Mouse (Mus musculus) frontal cortex, postnatal 36 days (tissue): ENCODE measurements around the gene Dctpp1.

Experiments used
- DNase-seq, 2 experiments: peaks; one replicate each; pipeline ENCODE4 v3.0.0; 2022; ENCODE audit warnings: low spot score in 2 of 2

Gene Dctpp1

GRCm38 (mm10) chr7:127210266-127210665 lies 50.2 kb downstream of the Dctpp1 start:
- DNase-seq: no peak

DNA sequence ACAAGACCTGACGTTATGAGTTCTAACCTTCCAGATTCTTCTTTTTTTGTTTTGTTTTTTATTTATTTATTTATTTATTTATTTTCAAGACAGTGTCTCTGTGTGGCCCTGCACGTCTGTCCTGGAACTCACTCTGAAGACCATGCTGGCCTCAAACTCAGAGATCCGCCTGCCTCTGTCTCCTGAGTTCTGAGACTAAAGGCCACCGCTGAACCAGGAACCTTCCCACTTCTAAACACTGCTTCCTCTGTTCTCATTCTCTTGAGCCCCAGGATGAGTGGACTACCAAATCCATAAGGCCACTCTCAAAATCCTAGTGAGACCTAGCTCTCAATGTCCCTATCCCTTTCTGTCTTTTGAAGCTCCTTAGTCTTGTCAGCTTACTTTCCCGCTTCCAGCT lies 50.7 kb downstream of the Dctpp1 start:
- no peak for DNase-seq

DNA sequence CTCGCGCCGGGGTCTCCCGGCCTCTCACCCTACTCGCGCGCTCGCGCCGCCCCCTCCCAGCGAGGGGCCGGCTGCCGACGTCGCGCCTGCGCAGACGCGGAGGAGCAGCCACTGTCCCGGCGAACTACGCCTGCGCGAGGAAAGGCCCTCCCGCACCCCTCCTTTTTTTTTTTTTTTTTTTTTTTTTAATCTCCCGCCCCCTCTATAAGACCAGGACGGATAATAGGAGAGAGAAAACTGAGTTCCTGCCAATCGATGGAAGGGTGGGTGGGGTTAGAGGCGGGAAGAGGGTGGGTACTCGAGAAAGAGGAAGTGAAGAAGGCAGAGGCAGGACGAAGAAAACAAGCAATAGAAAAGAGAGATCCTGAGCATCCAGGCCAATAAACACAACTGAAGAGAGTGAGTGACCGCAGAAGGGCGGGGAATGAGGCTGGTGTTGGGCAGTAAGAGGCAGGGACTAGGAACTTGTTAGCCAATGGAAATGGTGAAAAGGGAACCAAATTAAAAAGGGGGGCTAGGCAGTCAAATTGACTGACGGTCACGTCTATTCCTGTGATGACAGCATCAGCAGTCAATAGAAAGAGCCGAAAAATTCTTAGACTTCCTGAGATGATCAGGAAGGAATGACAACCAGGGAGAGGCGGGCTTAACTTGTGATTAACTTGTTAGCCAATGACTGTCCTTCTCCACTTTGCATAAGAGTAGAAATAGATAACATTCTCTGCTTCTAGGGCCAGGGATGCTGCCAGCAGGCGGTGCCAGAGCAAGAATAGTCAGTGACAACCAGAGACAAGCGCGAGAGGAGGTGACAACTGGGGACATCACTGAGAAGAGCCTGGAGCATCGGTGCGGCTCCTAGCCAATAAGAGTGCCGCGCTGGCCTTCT lies 51.7 kb downstream of the Dctpp1 start, which contains the start of gene Mylpf:
Gene Mylpf, plus strand, starts transcription at position 338 of the 886 bp plus-strand sequence.
- DNase-seq: peak; percentile 90 to 96

- DNase-seq: no peak
These were observed 52.3 kb downstream of the Dctpp1 start, which contains the start of gene Tbc1d10b for GRCm38 (mm10) chr7:127208295-127208552. Gene Tbc1d10b, minus strand, starts transcription at chr7:127208468.

DNA sequence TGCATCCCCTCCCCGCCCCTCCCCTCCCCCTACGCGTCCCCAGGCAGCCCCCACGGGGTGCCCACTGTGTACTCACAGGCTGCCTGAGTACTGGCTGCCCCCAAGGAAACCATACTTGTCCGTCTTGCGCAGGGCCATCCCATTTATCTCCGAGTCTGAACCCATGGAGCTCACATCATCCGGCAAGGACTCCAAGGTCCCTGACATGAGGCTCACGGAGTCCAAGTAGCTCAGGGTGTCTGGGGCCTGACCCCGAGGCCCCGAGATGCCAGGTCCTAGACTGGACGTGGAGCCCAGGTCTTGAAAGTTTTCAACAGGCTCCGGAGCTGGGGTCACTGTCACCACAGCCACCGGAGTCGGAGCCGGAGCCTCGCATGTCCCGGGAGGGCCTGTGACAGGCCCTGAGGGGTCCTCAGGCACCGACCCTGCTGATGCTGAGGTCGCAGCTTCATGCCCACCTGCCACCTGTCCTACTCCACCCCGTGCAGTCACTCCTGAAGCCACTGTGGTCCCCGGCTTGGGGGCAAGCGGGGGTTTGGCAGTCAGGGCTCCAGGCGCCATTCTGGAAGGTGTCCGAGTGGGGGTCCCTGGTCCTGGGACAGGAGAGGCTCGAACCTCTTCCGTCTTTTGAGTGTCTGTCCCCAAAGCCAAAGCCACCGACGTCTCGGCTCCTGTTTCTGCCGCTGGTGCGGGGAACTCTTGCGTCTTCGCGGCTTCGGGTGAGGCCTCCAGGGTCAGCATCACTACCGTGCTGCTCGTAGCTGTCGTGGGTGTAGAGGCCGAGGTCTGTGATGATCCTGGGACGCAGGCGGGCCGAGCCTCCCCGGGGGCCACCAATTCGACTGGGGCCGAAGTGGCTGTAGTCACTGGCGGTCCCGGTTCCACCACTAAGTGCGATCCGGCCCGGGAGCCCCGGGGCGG lies 52.9 kb downstream of the Dctpp1 start:
- DNase-seq: no peak
